Mouse (Mus musculus): ENCODE data around the gene Uqcrq. TPM values are rescaled to one million over a fixed set of nuclear protein-coding genes. Genes with fewer than 3 reads are reported as not detected.
A peak's percentile ranks its signal among the peaks of the same experiment; 100 is the strongest.

Gene Uqcrq
- polyA plus RNA-seq, 1 experiment from 2014 or later, result 642 TPM

- H3K4me1 ChIP-seq (replicated peaks), result peaks cover 35% of the 10 kb centered on the region
- peak overlapping the region; percentile 53 for H3K4me3 ChIP-seq
- 5% methylated on average over 55 of the region's 55 CpGs for WGBS
- H3K9me3 ChIP-seq, result peaks cover 7% of the 10 kb centered on the region; the same call in 1 of the 2 replicates
- H3K27ac ChIP-seq, result 0 out of 2 replicates have a peak overlapping the region, but pooled peaks have one; percentile 3
- peaks cover 100% of the 10 kb centered on the region for H3K27me3 ChIP-seq (ENCODE audit: insufficient read depth, poor library complexity, severe bottlenecking)
- no peaks in the 10 kb centered on the region for H3K36me3 ChIP-seq
- DNase-seq (ENCODE audit: low spot score), result peak; percentile 57
Measured at GRCm38 (mm10) chr11:53463551-53464424, 33.2 kb upstream of the Uqcrq start.

GRCm38 (mm10) chr11:53461727-53462126, 31.1 kb upstream of the Uqcrq start:
- Histone ChIP-seq H3K27me3 (ENCODE audit: insufficient read depth, poor library complexity, severe bottlenecking) (peaks cover 100% of the 10 kb centered on the region), H3K4me3 (no peak overlapping the region), H3K9me3 (peaks cover 7% of the 10 kb centered on the region; the same call in 1 of the 2 replicates), H3K4me1 (replicated peaks) (peaks cover 40% of the 10 kb centered on the region), H3K27ac (no peak overlapping the region), H3K36me3 (no peaks in the 10 kb centered on the region)
- 25% methylated on average over 5 of the region's 5 CpGs for WGBS
- DNase-seq (ENCODE audit: low spot score), result no peak

- Histone ChIP-seq H3K27ac (no peak overlapping the region), H3K27me3 (ENCODE audit: insufficient read depth, poor library complexity, severe bottlenecking) (peaks cover 99% of the 10 kb centered on the region), H3K36me3 (no peaks in the 10 kb centered on the region), H3K9me3 (peaks cover 7% of the 10 kb centered on the region; the same call in 1 of the 2 replicates), H3K4me3 (no peak overlapping the region), H3K4me1 (replicated peaks) (peaks cover 33% of the 10 kb centered on the region)
- 89% methylated on average over 3 of the region's 3 CpGs for WGBS
- DNase-seq (ENCODE audit: low spot score), result no peak
Measured at GRCm38 (mm10) chr11:53460192-53460591, 29.6 kb upstream of the Uqcrq start.

DNA sequence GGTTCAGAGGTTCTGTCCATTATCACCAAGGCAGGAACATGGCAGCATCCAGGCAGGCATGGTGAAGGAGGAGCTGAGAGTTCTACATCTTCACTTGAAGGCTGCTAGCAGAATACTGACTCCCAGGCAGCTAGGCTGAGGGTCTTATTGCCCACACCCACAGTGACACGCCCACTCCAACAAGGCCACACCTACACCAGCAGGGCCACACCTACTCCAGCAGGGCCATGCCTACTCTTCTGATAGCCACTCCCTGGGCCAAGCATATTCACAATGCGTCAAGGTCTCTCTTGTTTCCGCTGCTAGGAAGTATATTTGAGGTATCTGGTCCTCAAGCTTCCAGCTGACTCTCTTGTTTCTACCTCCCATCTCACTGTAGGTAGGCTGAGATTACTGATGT, 28.4 kb upstream of the Uqcrq start:
- 63% methylated on average over 3 of the region's 3 CpGs for WGBS
- no peak for DNase-seq (ENCODE audit: low spot score)
- no peaks in the 10 kb centered on the region for H3K36me3 ChIP-seq
- H3K4me1 ChIP-seq (replicated peaks), result peaks cover 31% of the 10 kb centered on the region
- no peaks in the 10 kb centered on the region for H3K9me3 ChIP-seq
- H3K27me3 ChIP-seq (ENCODE audit: insufficient read depth, poor library complexity, severe bottlenecking), result peaks cover 94% of the 10 kb centered on the region
- no peak overlapping the region for H3K4me3 ChIP-seq
- H3K27ac ChIP-seq, result no peak overlapping the region

DNA sequence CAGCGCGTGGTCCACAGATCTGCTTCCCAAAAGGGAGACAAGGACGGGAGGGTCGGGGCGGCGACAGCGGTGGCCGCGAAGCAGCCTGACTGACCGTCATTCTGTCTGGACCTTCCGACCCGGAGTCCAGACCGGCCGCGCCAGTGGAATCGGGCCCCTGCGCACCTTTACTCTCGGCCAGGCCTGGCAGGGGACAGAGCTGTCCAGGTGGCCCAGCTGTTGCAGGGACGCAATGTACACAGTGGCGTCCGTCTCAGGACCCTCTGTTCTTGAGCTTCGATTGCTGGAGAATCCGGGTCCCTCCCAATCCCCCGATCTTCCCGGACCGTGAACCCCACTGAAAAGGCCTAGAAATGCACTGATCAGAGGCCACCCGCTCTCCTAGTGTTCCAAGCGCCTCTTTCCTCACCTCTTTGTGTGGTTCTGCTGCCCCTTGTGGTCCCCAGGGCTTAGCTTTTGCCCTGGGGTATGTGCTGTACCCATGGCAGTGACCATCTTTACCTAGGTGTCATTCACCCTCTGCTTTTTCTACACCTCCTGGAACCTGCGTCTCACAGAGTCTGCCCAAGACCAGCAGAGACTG, 26.8 kb upstream of the Uqcrq start:
- no peaks in the 10 kb centered on the region for H3K9me3 ChIP-seq
- H3K27me3 ChIP-seq (ENCODE audit: insufficient read depth, poor library complexity, severe bottlenecking), result peaks cover 79% of the 10 kb centered on the region
- peak overlapping the region; percentile 62 for H3K4me3 ChIP-seq
- H3K36me3 ChIP-seq, result no peaks in the 10 kb centered on the region
- 4% methylated on average over 29 of the region's 29 CpGs for WGBS
- peak overlapping the region; percentile 79 for H3K27ac ChIP-seq
- DNase-seq (ENCODE audit: low spot score), result no peak
- H3K4me1 ChIP-seq (replicated peaks), result peaks cover 18% of the 10 kb centered on the region

DNA sequence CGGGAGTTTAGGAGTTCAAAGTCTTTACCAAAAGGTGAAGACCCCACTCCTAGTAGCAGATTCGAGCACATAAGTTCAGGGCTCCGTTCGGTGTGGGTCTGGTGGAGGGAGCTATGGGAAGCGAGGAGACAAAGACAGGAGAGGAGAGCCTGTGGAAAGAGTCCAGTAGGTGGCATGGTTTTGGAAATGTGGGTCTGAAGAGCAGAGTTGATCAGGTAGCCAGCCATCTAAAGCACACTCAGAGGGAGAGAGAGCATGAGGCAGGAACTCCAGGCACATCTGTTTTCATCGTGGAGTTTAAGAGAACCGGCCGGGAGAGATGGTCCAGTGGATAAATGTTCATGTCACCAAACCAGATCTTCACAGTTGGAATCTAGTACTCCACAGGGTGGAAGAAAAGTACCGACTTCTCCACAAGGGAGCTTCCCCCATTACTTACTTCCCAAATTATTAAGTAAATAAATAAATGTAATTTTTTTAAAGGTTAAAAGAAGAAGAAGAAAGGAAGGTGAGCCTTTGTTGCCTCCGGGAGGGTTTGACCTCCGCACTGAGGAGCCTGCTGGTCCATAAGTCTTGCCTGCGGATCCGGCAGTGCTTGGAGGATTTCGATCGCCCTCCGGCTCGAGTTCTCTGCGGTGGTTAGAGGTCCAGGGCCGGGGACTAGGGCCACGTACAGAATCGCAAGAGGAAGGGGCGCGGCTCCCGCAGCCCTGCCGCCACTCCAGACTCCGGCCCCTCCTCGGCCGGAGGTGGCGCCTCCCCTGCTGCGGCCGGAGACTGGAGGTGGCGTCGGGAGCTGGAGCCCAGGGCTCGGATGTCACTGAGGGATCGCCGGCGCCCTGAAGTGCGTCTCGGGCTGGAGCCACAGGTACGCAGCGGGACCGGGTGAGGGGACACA, 26.1 kb upstream of the Uqcrq start, which contains the start of the genes Gm10447 and Shroom1:
TSS of gene Gm10447 (minus strand) at position 637 of the 898 bp plus-strand sequence.
TSS of gene Shroom1 (plus strand) at position 732 of the 898 bp plus-strand sequence.
- Histone ChIP-seq H3K36me3 (no peaks in the 10 kb centered on the region), H3K27me3 (ENCODE audit: insufficient read depth, poor library complexity, severe bottlenecking) (peaks cover 72% of the 10 kb centered on the region), H3K4me3 (peak within 1 kb of the TSS; percentile 62), H3K27ac (peak within 1 kb of the TSS; percentile 79), H3K9me3 (no peaks in the 10 kb centered on the region), H3K4me1 (replicated peaks) (peaks cover 14% of the 10 kb centered on the region)
- DNase-seq (ENCODE audit: low spot score), result peak; percentile 64
- 4% methylated on average over 42 of the region's 42 CpGs for WGBS

DNA sequence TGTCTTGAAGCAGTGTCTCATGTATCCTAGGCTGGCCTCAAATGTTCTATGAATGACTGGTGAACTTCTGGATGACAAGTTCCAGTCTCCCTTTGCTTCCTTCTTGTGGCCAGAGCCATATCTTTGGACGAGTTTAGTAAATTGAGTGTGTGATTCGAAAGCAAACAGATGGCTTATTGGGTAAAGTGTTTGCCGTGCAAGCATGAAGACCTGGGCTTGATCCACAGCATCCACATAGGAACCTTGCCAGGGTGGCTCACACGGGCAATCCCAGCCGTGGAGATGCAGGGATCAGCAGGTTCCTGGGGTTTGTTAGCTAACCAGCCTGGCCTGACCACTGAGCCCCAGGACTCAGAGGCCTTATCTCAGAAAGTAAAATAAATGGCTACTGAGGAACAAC, 22.4 kb upstream of the Uqcrq start:
- Histone ChIP-seq H3K27me3 (ENCODE audit: insufficient read depth, poor library complexity, severe bottlenecking) (peaks cover 42% of the 10 kb centered on the region), H3K36me3 (no peaks in the 10 kb centered on the region), H3K27ac (no peak overlapping the region), H3K4me3 (no peak overlapping the region), H3K9me3 (no peaks in the 10 kb centered on the region), H3K4me1 (replicated peaks) (peaks cover 10% of the 10 kb centered on the region)
- WGBS, result 88% methylated on average over 5 of the region's 5 CpGs
- no peak for DNase-seq (ENCODE audit: low spot score)

GRCm38 (mm10) chr11:53452396-53452795, 21.8 kb upstream of the Uqcrq start:
- 95% methylated on average over 9 of the region's 9 CpGs for WGBS
- no peak for DNase-seq (ENCODE audit: low spot score)

GRCm38 (mm10) chr11:53451361-53451760, 20.7 kb upstream of the Uqcrq start:
- no peak overlapping the region for H3K27ac ChIP-seq
- 63% methylated on average over 2 of the region's 2 CpGs for WGBS
- peaks cover 26% of the 10 kb centered on the region for H3K27me3 ChIP-seq (ENCODE audit: insufficient read depth, poor library complexity, severe bottlenecking)
- no peaks in the 10 kb centered on the region for H3K9me3 ChIP-seq
- H3K4me1 ChIP-seq (replicated peaks), result no peaks in the 10 kb centered on the region
- no peaks in the 10 kb centered on the region for H3K36me3 ChIP-seq
- H3K4me3 ChIP-seq, result no peak overlapping the region
- no peak for DNase-seq (ENCODE audit: low spot score)

More at GRCm38 (mm10) chr11:53452396-53452795, 21.8 kb upstream of the Uqcrq start:
- Histone ChIP-seq H3K27ac (no peak overlapping the region), H3K9me3 (no peaks in the 10 kb centered on the region), H3K36me3 (no peaks in the 10 kb centered on the region), H3K27me3 (ENCODE audit: insufficient read depth, poor library complexity, severe bottlenecking) (peaks cover 36% of the 10 kb centered on the region), H3K4me1 (replicated peaks) (peaks cover 7% of the 10 kb centered on the region), H3K4me3 (no peak overlapping the region)

- H3K27me3 ChIP-seq (ENCODE audit: insufficient read depth, poor library complexity, severe bottlenecking), result peaks cover 15% of the 10 kb centered on the region
- WGBS, result 67% methylated on average over 15 of the region's 15 CpGs
- no peaks in the 10 kb centered on the region for H3K36me3 ChIP-seq
- no peak for DNase-seq (ENCODE audit: low spot score)
- no peaks in the 10 kb centered on the region for H3K9me3 ChIP-seq
- H3K4me3 ChIP-seq, result no peak overlapping the region
- H3K27ac ChIP-seq, result no peak overlapping the region
- no peaks in the 10 kb centered on the region for H3K4me1 ChIP-seq (replicated peaks)
Measured at GRCm38 (mm10) chr11:53450070-53450705, 19.6 kb upstream of the Uqcrq start.

GRCm38 (mm10) chr11:53448529-53448928, 17.9 kb upstream of the Uqcrq start:
- H3K27me3 ChIP-seq (ENCODE audit: insufficient read depth, poor library complexity, severe bottlenecking), result peaks cover 8% of the 10 kb centered on the region; the same call in 1 of the 2 replicates
- no peaks in the 10 kb centered on the region for H3K4me1 ChIP-seq (replicated peaks)
- 95% methylated on average over 1 of the region's 1 CpGs for WGBS
- no peak overlapping the region for H3K4me3 ChIP-seq
- no peaks in the 10 kb centered on the region for H3K9me3 ChIP-seq
- no peak overlapping the region for H3K27ac ChIP-seq
- no peaks in the 10 kb centered on the region for H3K36me3 ChIP-seq
- no peak for DNase-seq (ENCODE audit: low spot score)

- H3K27ac ChIP-seq, result no peak overlapping the region
- H3K4me1 ChIP-seq (replicated peaks), result no peaks in the 10 kb centered on the region
- 84% methylated on average over 8 of the region's 8 CpGs for WGBS
- no peaks in the 10 kb centered on the region for H3K36me3 ChIP-seq
- H3K4me3 ChIP-seq, result no peak overlapping the region
- DNase-seq (ENCODE audit: low spot score), result no peak
- peaks cover 8% of the 10 kb centered on the region; the same call in 1 of the 2 replicates for H3K27me3 ChIP-seq (ENCODE audit: insufficient read depth, poor library complexity, severe bottlenecking)
- H3K9me3 ChIP-seq, result no peaks in the 10 kb centered on the region
Measured at GRCm38 (mm10) chr11:53447996-53448395, 17.4 kb upstream of the Uqcrq start.

Data from hindbrain, embryonic 10.5 days (tissue).